Mouse (Mus musculus): ENCODE data around the gene Zbtb25. TPM values are rescaled to one million over a fixed set of nuclear protein-coding genes. Genes with fewer than 3 reads are reported as not detected.
A peak's percentile ranks its signal among the peaks of the same experiment; 100 is the strongest.

The Zbtb25 gene
- 11.8 and 13.2 TPM in 2 replicates for polyA plus RNA-seq (2015; fragmentation: Nextera tagmentation; extraction: Ambion mirVana)

DNA sequence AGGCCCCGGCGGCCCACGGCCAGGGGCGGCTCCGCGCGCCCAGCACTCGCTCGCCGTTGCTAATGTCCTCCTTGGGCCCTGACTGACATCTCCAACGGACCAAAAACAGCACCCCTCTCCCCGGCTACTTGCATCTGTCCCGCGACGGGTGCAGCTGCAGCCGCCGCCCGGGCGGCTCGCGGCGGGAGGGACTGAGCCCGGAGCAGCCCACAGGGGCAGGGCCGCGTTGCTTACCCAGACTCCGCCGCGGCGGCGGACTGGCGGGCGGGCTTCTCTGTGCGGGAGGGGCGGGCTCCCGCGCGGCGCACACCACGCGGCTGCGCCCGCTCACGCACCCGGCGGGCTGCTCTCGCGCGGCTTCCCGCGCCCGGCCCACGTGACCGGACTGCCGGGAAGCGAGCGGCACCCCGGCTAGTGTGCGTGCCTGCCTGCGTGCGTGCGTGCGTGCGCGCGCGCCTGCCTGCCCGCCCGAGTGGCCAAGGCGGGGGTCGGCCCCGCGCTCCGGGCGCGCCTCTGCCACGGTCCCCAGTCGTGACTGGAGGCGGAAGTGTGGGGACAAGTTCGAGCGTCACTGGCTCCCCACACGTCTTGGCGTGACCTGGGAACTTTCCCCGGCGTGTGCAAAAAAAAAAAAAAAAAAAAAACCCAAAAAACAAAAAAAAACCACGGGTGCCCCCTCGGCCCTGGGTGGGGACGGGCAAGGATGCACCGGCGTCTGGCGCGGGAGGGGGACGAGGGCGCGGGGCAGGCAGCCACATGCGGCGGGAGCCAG lies at the start of gene Zbtb25:
Zbtb25 (minus strand) TSS at position 397 of the 772 bp plus-strand sequence.
- Histone ChIP-seq H3K27ac (replicated peaks) (peak within 1 kb of the TSS; percentile 100), H3K9ac (peak within 1 kb of the TSS; percentile 99), H3K27me3 (replicated peaks) (no peaks in the 10 kb centered on the region), H3K4me1 (peaks cover 63% of the 10 kb centered on the region), H3K9me3 (no peaks in the 10 kb centered on the region), H3K4me2 (peak within 1 kb of the TSS; percentile 95), H3K4me3 (peak within 1 kb of the TSS; percentile 96), H3K36me3 (peaks cover 4% of the 10 kb centered on the region)
- WGBS, result under 1% methylated on average over 96 of the region's 96 CpGs
- peak; percentile 63; the same call in 1 of the 2 replicates for ATAC-seq (ENCODE audit: extremely low read depth, insufficient number of reproducible peaks, low FRiP score, low TSS enrichment)

DNA sequence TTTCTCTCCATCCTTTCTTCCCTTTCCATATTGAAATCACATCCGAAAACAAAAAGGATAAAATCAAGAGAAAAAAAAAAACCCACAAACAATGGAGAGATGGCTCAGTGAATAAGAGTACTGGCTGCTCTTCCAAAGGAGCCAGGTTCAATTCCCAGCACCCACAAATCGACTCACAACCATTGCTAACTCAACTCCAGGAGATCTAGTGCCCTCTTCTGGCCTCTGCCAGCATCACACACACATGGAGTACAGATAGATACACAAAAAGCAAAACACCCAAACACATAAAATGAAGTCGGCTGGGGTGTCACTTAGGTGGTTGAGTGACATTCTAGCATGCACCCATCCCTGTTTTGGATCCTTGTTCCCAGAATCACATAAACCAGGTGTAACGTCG lies 48.9 kb upstream of the Zbtb25 start:
- Histone ChIP-seq H3K9me3 (no peaks in the 10 kb centered on the region), H3K27me3 (replicated peaks) (peaks cover 5% of the 10 kb centered on the region; the same call in 1 of the 2 replicates), H3K4me1 (peaks cover 6% of the 10 kb centered on the region), H3K4me2 (no peak overlapping the region), H3K27ac (replicated peaks) (no peak overlapping the region), H3K36me3 (no peaks in the 10 kb centered on the region), H3K9ac (no peak overlapping the region), H3K4me3 (no peak overlapping the region)
- WGBS, result 85% methylated on average over 5 of the region's 5 CpGs
- ATAC-seq (ENCODE audit: extremely low read depth, insufficient number of reproducible peaks, low FRiP score, low TSS enrichment), result no peak

DNA sequence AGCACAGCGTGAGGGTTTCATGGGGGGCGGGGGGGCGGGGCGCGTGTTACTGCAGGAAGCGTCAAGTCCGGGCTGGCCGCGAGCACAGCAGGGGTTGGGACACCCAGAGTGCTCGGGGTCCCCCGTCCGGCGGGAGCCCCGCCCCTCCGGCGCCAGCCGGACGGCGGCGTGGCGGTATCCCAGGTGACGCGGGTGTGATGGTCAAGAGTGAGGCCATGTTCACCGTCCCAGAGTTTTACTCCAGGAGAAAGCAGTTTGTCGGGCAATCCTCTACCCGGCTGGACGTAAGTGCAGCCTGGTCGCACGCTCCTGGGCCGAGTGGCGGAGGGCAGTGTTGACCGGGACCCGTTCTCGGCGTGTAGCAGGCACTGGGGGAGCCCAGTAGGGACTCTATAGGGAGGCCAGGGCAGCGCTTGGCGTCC lies 48.0 kb upstream of the Zbtb25 start, which contains the start of gene Ppp1r36:
Ppp1r36 (plus strand) TSS at position 106 of the 422 bp plus-strand sequence.
- peak within 1 kb of the TSS; percentile 79 for H3K9ac ChIP-seq
- H3K9me3 ChIP-seq, result no peaks in the 10 kb centered on the region
- H3K27me3 ChIP-seq (replicated peaks), result peaks cover 5% of the 10 kb centered on the region; the same call in 1 of the 2 replicates
- ATAC-seq (ENCODE audit: extremely low read depth, insufficient number of reproducible peaks, low FRiP score, low TSS enrichment), result no peak
- WGBS, result under 1% methylated on average over 37 of the region's 37 CpGs
- peak within 1 kb of the TSS; percentile 32; the same call in 1 of the 2 replicates for H3K27ac ChIP-seq (replicated peaks)
- peaks cover 6% of the 10 kb centered on the region for H3K4me1 ChIP-seq
- no peaks in the 10 kb centered on the region for H3K36me3 ChIP-seq
- peak within 1 kb of the TSS; percentile 57 for H3K4me3 ChIP-seq
- peak within 1 kb of the TSS; percentile 83 for H3K4me2 ChIP-seq

DNA sequence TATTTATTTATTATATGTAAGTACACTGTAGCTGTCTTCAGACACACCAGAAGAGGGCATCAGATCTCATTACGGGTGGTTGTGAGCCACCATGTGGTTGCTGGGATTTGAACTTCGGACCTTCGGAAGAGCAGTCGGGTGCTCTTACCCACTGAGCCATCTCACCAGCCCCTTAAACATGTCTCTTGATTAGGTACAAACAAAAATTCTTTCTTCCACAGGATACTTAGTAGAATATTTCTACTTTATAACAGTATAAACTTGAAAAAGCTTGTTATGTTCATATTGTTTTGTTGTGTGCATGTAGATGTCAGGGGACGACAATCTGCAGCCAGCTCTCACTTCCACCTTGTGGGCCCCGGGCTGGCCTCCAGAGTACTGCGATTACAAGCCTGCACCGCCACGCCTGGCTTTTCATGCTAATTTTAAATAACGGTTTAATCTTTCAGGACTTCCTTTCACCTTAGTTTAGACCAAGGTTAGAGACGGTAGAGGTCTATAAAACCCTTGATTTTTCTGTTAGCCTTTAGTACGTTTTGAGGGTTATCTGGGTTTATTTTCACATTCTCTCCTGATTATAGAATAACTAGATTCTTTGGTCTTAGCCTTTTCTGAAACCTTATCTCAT lies 46.1 kb upstream of the Zbtb25 start:
- Histone ChIP-seq H3K4me3 (no peak overlapping the region), H3K27me3 (replicated peaks) (peaks cover 5% of the 10 kb centered on the region; the same call in 1 of the 2 replicates), H3K9ac (no peak overlapping the region), H3K27ac (replicated peaks) (no peak overlapping the region), H3K4me2 (no peak overlapping the region), H3K9me3 (no peaks in the 10 kb centered on the region), H3K4me1 (peaks cover 6% of the 10 kb centered on the region), H3K36me3 (no peaks in the 10 kb centered on the region)
- 65% methylated on average over 12 of the region's 12 CpGs for WGBS
- ATAC-seq (ENCODE audit: extremely low read depth, insufficient number of reproducible peaks, low FRiP score, low TSS enrichment), result no peak

DNA sequence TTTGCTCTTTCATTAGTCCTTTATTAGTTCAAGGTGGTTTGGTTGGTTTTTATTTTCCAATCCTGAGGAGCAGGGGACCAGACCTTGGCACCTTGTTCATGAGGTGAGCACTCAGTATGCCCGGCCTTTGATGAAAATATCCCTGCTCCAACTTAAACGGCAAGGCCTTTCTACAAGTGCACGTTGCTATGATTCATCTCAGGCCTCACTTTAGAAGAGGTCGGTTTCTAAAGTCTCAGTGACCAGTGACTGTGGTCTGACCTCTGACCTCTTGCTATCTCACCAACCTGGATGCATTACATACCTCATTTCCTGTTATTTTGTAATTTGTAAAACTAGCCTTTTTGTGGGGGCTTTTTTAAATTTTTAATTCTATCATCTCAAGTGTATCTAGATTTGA lies 39.8 kb upstream of the Zbtb25 start:
- Histone ChIP-seq H3K27me3 (replicated peaks) (peaks cover 35% of the 10 kb centered on the region), H3K9ac (no peak overlapping the region), H3K27ac (replicated peaks) (no peak overlapping the region), H3K4me1 (peaks cover 18% of the 10 kb centered on the region), H3K4me2 (no peak overlapping the region), H3K4me3 (no peak overlapping the region), H3K9me3 (no peaks in the 10 kb centered on the region), H3K36me3 (no peaks in the 10 kb centered on the region)
- WGBS, result 64% methylated on average over 4 of the region's 4 CpGs
- ATAC-seq (ENCODE audit: extremely low read depth, insufficient number of reproducible peaks, low FRiP score, low TSS enrichment), result no peak

DNA sequence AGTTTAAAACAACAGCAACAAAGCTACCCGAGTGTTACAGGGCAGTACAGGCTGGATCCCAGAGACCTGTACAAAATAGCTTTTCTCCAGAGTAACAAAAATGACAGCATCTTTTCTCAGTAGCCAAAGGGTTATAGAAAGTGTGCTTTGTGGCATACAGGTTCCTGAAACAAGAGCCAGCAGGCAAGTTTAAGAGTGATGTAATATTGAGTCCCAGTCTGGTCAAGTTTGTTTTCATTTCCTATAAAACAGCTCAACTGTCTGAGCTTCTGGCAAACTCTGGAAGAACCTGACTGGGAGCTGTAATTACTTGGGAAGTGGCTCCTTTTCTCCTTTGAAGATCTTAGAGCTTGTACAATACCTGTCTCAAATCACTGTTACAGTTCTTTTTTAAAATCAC lies 37.8 kb upstream of the Zbtb25 start:
- Histone ChIP-seq H3K27ac (replicated peaks) (no peak overlapping the region), H3K36me3 (no peaks in the 10 kb centered on the region), H3K4me2 (no peak overlapping the region), H3K4me3 (no peak overlapping the region), H3K4me1 (peaks cover 26% of the 10 kb centered on the region), H3K27me3 (replicated peaks) (peaks cover 35% of the 10 kb centered on the region), H3K9me3 (no peaks in the 10 kb centered on the region), H3K9ac (no peak overlapping the region)
- 70% methylated on average over 1 of the region's 1 CpGs for WGBS
- no peak for ATAC-seq (ENCODE audit: extremely low read depth, insufficient number of reproducible peaks, low FRiP score, low TSS enrichment)

DNA sequence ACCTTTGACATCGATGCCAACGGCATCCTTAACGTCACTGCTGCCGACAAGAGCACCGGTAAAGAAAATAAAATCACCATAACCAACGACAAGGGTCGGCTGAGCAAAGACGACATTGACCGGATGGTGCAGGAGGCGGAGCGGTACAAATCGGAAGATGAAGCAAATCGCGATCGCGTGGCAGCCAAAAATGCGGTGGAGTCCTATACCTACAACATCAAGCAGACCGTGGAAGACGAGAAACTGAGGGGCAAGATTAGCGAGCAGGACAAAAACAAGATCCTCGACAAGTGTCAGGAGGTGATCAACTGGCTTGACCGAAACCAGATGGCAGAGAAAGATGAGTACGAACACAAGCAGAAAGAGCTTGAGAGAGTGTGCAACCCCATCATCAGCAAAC lies 36.6 kb upstream of the Zbtb25 start:
- peaks cover 35% of the 10 kb centered on the region for H3K27me3 ChIP-seq (replicated peaks)
- no peaks in the 10 kb centered on the region for H3K9me3 ChIP-seq
- H3K4me2 ChIP-seq, result peak overlapping the region; percentile 97
- H3K4me3 ChIP-seq, result peak overlapping the region; percentile 61
- WGBS, result 3% methylated on average over 23 of the region's 23 CpGs
- H3K27ac ChIP-seq (replicated peaks), result no peak overlapping the region
- peak overlapping the region; percentile 77 for H3K9ac ChIP-seq
- ATAC-seq (ENCODE audit: extremely low read depth, insufficient number of reproducible peaks, low FRiP score, low TSS enrichment), result no peak
- peaks cover 26% of the 10 kb centered on the region for H3K4me1 ChIP-seq
- H3K36me3 ChIP-seq, result no peaks in the 10 kb centered on the region

DNA sequence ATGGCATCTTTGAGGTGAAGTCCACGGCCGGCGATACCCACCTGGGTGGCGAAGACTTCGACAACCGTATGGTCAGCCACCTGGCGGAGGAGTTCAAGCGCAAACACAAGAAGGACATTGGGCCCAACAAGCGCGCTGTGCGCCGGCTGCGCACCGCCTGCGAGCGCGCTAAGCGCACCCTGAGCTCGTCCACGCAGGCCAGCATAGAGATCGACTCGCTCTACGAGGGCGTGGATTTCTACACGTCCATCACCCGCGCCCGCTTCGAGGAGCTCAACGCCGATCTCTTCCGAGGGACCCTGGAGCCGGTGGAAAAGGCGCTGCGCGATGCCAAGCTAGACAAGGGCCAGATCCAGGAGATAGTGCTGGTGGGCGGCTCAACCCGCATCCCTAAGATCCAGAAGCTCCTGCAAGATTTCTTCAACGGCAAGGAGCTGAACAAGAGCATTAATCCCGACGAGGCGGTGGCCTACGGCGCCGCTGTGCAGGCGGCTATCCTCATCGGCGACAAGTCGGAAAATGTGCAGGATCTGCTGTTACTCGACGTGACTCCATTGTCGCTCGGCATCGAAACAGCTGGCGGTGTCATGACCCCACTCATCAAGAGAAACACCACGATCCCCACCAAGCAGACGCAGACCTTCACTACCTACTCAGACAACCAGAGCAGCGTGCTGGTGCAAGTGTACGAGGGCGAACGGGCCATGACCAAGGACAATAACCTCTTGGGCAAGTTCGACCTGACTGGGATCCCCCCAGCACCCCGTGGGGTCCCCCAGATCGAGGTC lies 36.0 kb upstream of the Zbtb25 start:
- H3K9ac ChIP-seq, result peak overlapping the region; percentile 77
- no peaks in the 10 kb centered on the region for H3K9me3 ChIP-seq
- H3K36me3 ChIP-seq, result no peaks in the 10 kb centered on the region
- H3K4me2 ChIP-seq, result peak overlapping the region; percentile 97
- ATAC-seq (ENCODE audit: extremely low read depth, insufficient number of reproducible peaks, low FRiP score, low TSS enrichment), result no peak
- WGBS, result 3% methylated on average over 64 of the region's 64 CpGs
- H3K27ac ChIP-seq (replicated peaks), result no peak overlapping the region
- peaks cover 35% of the 10 kb centered on the region for H3K27me3 ChIP-seq (replicated peaks)
- H3K4me3 ChIP-seq, result peak overlapping the region; percentile 61
- H3K4me1 ChIP-seq, result peaks cover 26% of the 10 kb centered on the region

DNA sequence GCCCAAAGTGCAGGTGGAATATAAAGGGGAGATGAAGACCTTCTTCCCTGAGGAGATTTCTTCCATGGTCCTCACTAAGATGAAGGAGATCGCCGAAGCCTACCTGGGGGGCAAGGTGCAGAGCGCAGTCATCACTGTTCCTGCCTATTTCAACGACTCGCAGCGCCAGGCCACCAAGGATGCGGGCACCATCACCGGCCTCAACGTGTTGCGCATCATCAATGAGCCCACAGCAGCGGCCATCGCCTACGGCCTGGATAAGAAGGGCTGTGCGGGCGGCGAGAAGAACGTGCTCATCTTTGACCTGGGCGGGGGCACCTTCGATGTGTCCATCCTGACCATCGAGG lies 35.4 kb upstream of the Zbtb25 start:
- 9% methylated on average over 20 of the region's 20 CpGs for WGBS
- Histone ChIP-seq H3K4me3 (peak overlapping the region; percentile 61), H3K9ac (peak overlapping the region; percentile 77), H3K36me3 (no peaks in the 10 kb centered on the region), H3K27me3 (replicated peaks) (peaks cover 35% of the 10 kb centered on the region), H3K27ac (replicated peaks) (no peak overlapping the region), H3K9me3 (no peaks in the 10 kb centered on the region), H3K4me1 (peaks cover 26% of the 10 kb centered on the region), H3K4me2 (peak overlapping the region; percentile 97)
- ATAC-seq (ENCODE audit: extremely low read depth, insufficient number of reproducible peaks, low FRiP score, low TSS enrichment), result no peak

DNA sequence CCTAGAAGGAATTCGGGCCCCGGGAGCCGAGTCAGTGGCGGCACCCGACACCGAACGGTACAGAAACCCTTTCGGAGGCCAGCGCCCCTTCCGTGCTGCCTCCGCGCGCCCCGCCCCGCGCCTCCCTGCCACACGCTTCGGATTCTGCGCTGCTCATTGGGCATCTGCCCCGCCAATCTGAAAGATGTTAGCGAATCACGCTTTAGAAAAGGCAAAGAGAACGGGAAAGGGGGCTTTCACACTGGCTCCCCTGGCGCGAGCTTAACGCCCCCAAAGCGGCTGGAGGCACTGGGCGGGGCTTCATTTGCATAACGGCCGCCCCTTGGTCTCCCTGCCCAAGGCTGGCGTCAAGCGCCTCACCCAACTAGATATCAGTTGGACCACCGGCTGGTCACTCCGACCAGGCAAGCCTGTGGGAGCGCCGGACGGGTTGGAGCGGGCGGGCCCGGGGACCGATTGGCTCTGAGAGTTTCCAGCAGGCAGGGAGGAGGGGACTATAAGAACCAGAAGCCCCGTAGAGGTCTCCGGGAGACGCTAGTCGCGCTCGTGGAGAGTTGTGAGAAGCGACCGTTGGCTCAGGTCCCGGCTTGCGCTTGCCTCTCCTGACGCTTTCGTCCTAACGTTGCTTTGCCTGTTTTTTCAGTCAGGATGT lies 34.6 kb upstream of the Zbtb25 start, which contains the start of gene Hspa2:
Hspa2 (plus strand) TSS at position 291 of the 652 bp plus-strand sequence.
- under 1% methylated on average over 54 of the region's 54 CpGs for WGBS
- ATAC-seq (ENCODE audit: extremely low read depth, insufficient number of reproducible peaks, low FRiP score, low TSS enrichment), result peak; percentile 95
- peak within 1 kb of the TSS; percentile 92 for H3K27ac ChIP-seq (replicated peaks)

More for the DNA sequence above, 34.6 kb upstream of the Zbtb25 start, which contains the start of gene Hspa2:
- no peaks in the 10 kb centered on the region for H3K9me3 ChIP-seq
- H3K27me3 ChIP-seq (replicated peaks), result peaks cover 35% of the 10 kb centered on the region
- peak within 1 kb of the TSS; percentile 61 for H3K4me3 ChIP-seq
- H3K4me2 ChIP-seq, result peak within 1 kb of the TSS; percentile 97
- no peaks in the 10 kb centered on the region; the same call in 1 of the 2 replicates for H3K36me3 ChIP-seq
- H3K9ac ChIP-seq, result peak within 1 kb of the TSS; percentile 80
- peaks cover 26% of the 10 kb centered on the region for H3K4me1 ChIP-seq

Data from heart, embryonic 13.5 days (tissue).